In the genomic region with DNA sequence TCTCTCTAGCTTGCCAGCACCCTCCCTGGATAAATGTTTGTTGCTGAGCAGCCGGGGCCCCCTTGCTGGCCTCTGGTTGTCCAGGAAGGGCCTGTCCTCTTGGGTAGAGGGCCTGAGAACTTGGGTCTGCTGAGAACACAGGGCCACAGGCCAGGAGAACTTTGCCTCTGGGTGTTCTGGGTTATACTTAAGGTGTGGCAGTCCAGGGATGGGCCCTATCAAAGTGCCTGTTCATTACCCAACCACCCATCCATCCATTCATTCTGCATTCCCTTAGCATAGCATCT, we compare ENCODE assay signal across 8 mouse cellular contexts. TPM values are rescaled to one million over a fixed set of nuclear protein-coding genes. Genes with fewer than 3 reads are reported as not detected.
A peak's percentile ranks its signal among the peaks of the same experiment; 100 is the strongest.
DNase-seq lines count a peak whose midpoint lies in the region; ATAC-seq and TF ChIP-seq lines count a peak whose summit lies in the region.

No protein-coding gene starts in this region.

- 30% methylated on average over 1 of the region's 1 CpGs for WGBS in heart, embryonic 13.5 days
- WGBS in hindbrain, embryonic 10.5 days, result 70% methylated on average over 1 of the region's 1 CpGs
- 80% methylated on average over 1 of the region's 1 CpGs for WGBS in macrophage (ENCODE audit: missing documents)

- DNase-seq in heart, adult 11 months, result no peak
- no peak for DNase-seq in ES-E14 (ENCODE audit: low read depth, low spot score)
- no peak for DNase-seq in hindbrain, embryonic 10.5 days (ENCODE audit: low spot score)
- DNase-seq in frontal cortex, postnatal 36 days (ENCODE audit: low spot score in 2 of 2), result no peak
- no peak for DNase-seq in right cerebral cortex, postnatal 4 days

- H3K27me3 ChIP-seq in heart, embryonic 13.5 days (replicated peaks), result no peaks in the 10 kb centered on the region
- no peaks in the 10 kb centered on the region for H3K27me3 ChIP-seq in hindbrain, embryonic 10.5 days (ENCODE audit: insufficient read depth, poor library complexity, severe bottlenecking)

- H3K4me1 ChIP-seq in heart, embryonic 13.5 days, result peaks cover 25% of the 10 kb centered on the region
- peaks cover 3 to 15% of the 10 kb centered on the region in 2 experiments; a peak in 1 of 4 replicates for H3K4me1 ChIP-seq in ES-E14 (ENCODE audit: control insufficient read depth in 2 of 2, insufficient read depth in 2 of 2, low read length in 2 of 2, poor library complexity in 1 of 2)
- H3K4me1 ChIP-seq in hindbrain, embryonic 10.5 days (replicated peaks), result peaks cover 46% of the 10 kb centered on the region

- peak overlapping the region; percentile 92 for H3K4me2 ChIP-seq in heart, embryonic 13.5 days

- ATAC-seq in heart, embryonic 13.5 days (ENCODE audit: extremely low read depth, insufficient number of reproducible peaks, low FRiP score, low TSS enrichment), result no peak
- ATAC-seq in activated CD4-positive, CD25-positive, alpha-beta regulatory T cell, adult 4 months, result no peak

- peak overlapping the region; percentile 84 for H3K4me3 ChIP-seq in heart, embryonic 13.5 days
- peak overlapping the region; percentile 86 to 89 for H3K4me3 ChIP-seq in ES-E14 (ENCODE audit: insufficient read depth in 1 of 2, low read depth in 1 of 2, low read length in 2 of 2, poor library complexity in 1 of 2, severe bottlenecking in 1 of 2)
- peak overlapping the region; percentile 89 for H3K4me3 ChIP-seq in hindbrain, embryonic 10.5 days
- peak overlapping the region; percentile 55 for H3K4me3 ChIP-seq in macrophage (ENCODE audit: inconsistent target)

- peak overlapping the region; percentile 88 for H3K9ac ChIP-seq in heart, embryonic 13.5 days
- H3K9ac ChIP-seq in ES-E14 (ENCODE audit: insufficient read depth, low read depth, low read length, poor library complexity, severe bottlenecking), result no peak overlapping the region

- no peaks in the 10 kb centered on the region for H3K9me3 ChIP-seq in heart, embryonic 13.5 days
- no peaks in the 10 kb centered on the region for H3K9me3 ChIP-seq in ES-E14 (ENCODE audit: control insufficient read depth, insufficient read depth, low read depth, low read length)
- no peaks in the 10 kb centered on the region for H3K9me3 ChIP-seq in hindbrain, embryonic 10.5 days

- peaks cover 34% of the 10 kb centered on the region for H3K36me3 ChIP-seq in heart, embryonic 13.5 days
- H3K36me3 ChIP-seq in ES-E14 (ENCODE audit: control insufficient read depth, insufficient read depth, low read length, poor library complexity, severe bottlenecking) (peaks cover 12% of the 10 kb centered on the region), macrophage (ENCODE audit: inconsistent target) (peaks cover 19% of the 10 kb centered on the region; the same call in 1 of the 2 replicates)
- peaks cover 49% of the 10 kb centered on the region for H3K36me3 ChIP-seq in hindbrain, embryonic 10.5 days

- H3K79me2 ChIP-seq in macrophage (ENCODE audit: inconsistent target), result peaks cover 32% of the 10 kb centered on the region

- in situ Hi-C loops in ES-E14 (cut with MboI; ENCODE audit: low sequenced_read_pairs in 2 of 2, unreplicated experiment in 2 of 2), result no loop called here

- peak overlapping the region; percentile 92 for H3K27ac ChIP-seq in heart, embryonic 13.5 days (replicated peaks)
- H3K27ac ChIP-seq in ES-E14 (ENCODE audit: insufficient read depth, low read depth, low read length, poor library complexity, severe bottlenecking) (no peak overlapping the region), macrophage (peak overlapping the region; percentile 71)
- H3K27ac ChIP-seq in hindbrain, embryonic 10.5 days, result peak overlapping the region; percentile 93

TF ChIP-seq in ES-E14, 5 proteins besides CTCF, POLR2A, EP300 and RAD21:
- TF ChIP-seq ZNF384 (IDR thresholded peaks at IDR 0.05; ENCODE audit: low read depth, low read length), result no peak

RNA-seq across cellular contexts. Expression of a gene that starts 1.3 kb away (rescaled TPM):
- 18.8 and 23.2 TPM in 2 replicates for polyA plus RNA-seq in heart, embryonic 13.5 days (2015; fragmentation: Nextera tagmentation; extraction: Ambion mirVana)
- total RNA-seq in ES-E14 (2012; rRNA removed), result 55.6 and 87.0 TPM in 2 replicates
- 52.9 and 55.6 TPM in 2 replicates for polyA plus RNA-seq in hindbrain, embryonic 10.5 days (2016; fragmentation: Nextera tagmentation; extraction: Ambion mirVana)
- 10 to 100 TPM in 17 of 26 experiments, 1 to 10 TPM in 9; 2.1 to 42.4 (median 19.5) TPM for total RNA-seq in macrophage (2018; cell fraction: chromatin; rRNA removed)
- total RNA-seq in macrophage (2018; cell fraction: cytosol; rRNA removed), result 10 to 100 TPM in 23 of 26 experiments, 1 to 10 TPM in 3; 5.4 to 23.8 (median 16.5) TPM
- 10 to 100 TPM in 23 of 26 experiments, 1 to 10 TPM in 3; 4.6 to 53.0 (median 19.3) TPM for total RNA-seq in macrophage (2018; cell fraction: nucleus; rRNA removed)
- 18.7 to 21.3 TPM (median 18.7 TPM) in 3 replicates for polyA plus RNA-seq in macrophage (2018)
- polyA plus RNA-seq in activated CD4-positive, CD25-positive, alpha-beta regulatory T cell, adult 4 months (2017; shearing (Covaris generic)), result 10 to 100 TPM; 15.3 to 18.3 TPM

RNA-seq across cellular contexts. Expression of a gene that starts 22.3 kb away (rescaled TPM):
- 74.5 and 76.8 TPM in 2 replicates for polyA plus RNA-seq in heart, embryonic 13.5 days (2015; fragmentation: Nextera tagmentation; extraction: Ambion mirVana)
- total RNA-seq in ES-E14 (2012; rRNA removed), result 5.3 and 5.8 TPM in 2 replicates
- 22.4 and 26.7 TPM in 2 replicates for polyA plus RNA-seq in hindbrain, embryonic 10.5 days (2016; fragmentation: Nextera tagmentation; extraction: Ambion mirVana)
- total RNA-seq in macrophage (2018; cell fraction: chromatin; rRNA removed), result 10 to 100 TPM in 23 of 26 experiments, 1 to 10 TPM in 3; 5.1 to 67.3 (median 23.7) TPM
- 10 to 100 TPM; 28.0 to 69.0 (median 38.0) TPM for total RNA-seq in macrophage (2018; cell fraction: cytosol; rRNA removed)
- total RNA-seq in macrophage (2018; cell fraction: nucleus; rRNA removed), result 10 to 100 TPM in 25 of 26 experiments, 1 to 10 TPM in 1; 9.1 to 56.5 (median 24.8) TPM
- 37.2 to 68.4 TPM (median 59.5 TPM) in 3 replicates for polyA plus RNA-seq in macrophage (2018)
- 1 to 10 TPM; 2.9 to 3.5 TPM for polyA plus RNA-seq in activated CD4-positive, CD25-positive, alpha-beta regulatory T cell, adult 4 months (2017; shearing (Covaris generic))

RNA-seq across cellular contexts. Expression of a gene that starts 22.5 kb away (rescaled TPM):
- polyA plus RNA-seq in heart, embryonic 13.5 days (2015; fragmentation: Nextera tagmentation; extraction: Ambion mirVana), result 100.0 and 109 TPM in 2 replicates
- 97.9 and 103 TPM in 2 replicates for total RNA-seq in ES-E14 (2012; rRNA removed)
- 149 and 151 TPM in 2 replicates for polyA plus RNA-seq in hindbrain, embryonic 10.5 days (2016; fragmentation: Nextera tagmentation; extraction: Ambion mirVana)
- total RNA-seq in macrophage (2018; cell fraction: chromatin; rRNA removed), result 100 to 1,000 TPM in 11 of 26 experiments, 10 to 100 TPM in 15; 20.3 to 162 (median 87.2) TPM
- 100 to 1,000 TPM in 12 of 26 experiments, 10 to 100 TPM in 14; 72.0 to 130 (median 96.1) TPM for total RNA-seq in macrophage (2018; cell fraction: cytosol; rRNA removed)
- total RNA-seq in macrophage (2018; cell fraction: nucleus; rRNA removed), result 100 to 1,000 TPM in 12 of 26 experiments, 10 to 100 TPM in 14; 38.4 to 151 (median 88.4) TPM
- polyA plus RNA-seq in macrophage (2018), result 54.9 to 121 TPM (median 116 TPM) in 3 replicates
- polyA plus RNA-seq in activated CD4-positive, CD25-positive, alpha-beta regulatory T cell, adult 4 months (2017; shearing (Covaris generic)), result 10 to 100 TPM; 46.4 to 73.2 TPM

RNA-seq across cellular contexts. Expression of a gene that starts 29.3 kb away (rescaled TPM):
- polyA plus RNA-seq in heart, embryonic 13.5 days (2015; fragmentation: Nextera tagmentation; extraction: Ambion mirVana), result 28.9 and 31.4 TPM in 2 replicates
- total RNA-seq in ES-E14 (2012; rRNA removed), result 46.0 and 57.4 TPM in 2 replicates
- polyA plus RNA-seq in hindbrain, embryonic 10.5 days (2016; fragmentation: Nextera tagmentation; extraction: Ambion mirVana), result 29.7 and 33.6 TPM in 2 replicates
- 10 to 100 TPM in 18 of 26 experiments, 1 to 10 TPM in 8; 2.6 to 42.5 (median 15.0) TPM for total RNA-seq in macrophage (2018; cell fraction: chromatin; rRNA removed)
- total RNA-seq in macrophage (2018; cell fraction: cytosol; rRNA removed), result 1 to 10 TPM; 2.3 to 7.8 (median 4.8) TPM
- 10 to 100 TPM in 13 of 26 experiments, 1 to 10 TPM in 13; 2.4 to 26.8 (median 9.4) TPM for total RNA-seq in macrophage (2018; cell fraction: nucleus; rRNA removed)
- 2.4 to 7.5 TPM (median 4.1 TPM) in 3 replicates for polyA plus RNA-seq in macrophage (2018)
- 1 to 10 TPM; 1.3 to 7.4 TPM for polyA plus RNA-seq in activated CD4-positive, CD25-positive, alpha-beta regulatory T cell, adult 4 months (2017; shearing (Covaris generic))

RNA-seq across cellular contexts. Expression of a gene that starts 34.2 kb away (rescaled TPM):
- 122 and 124 TPM in 2 replicates for polyA plus RNA-seq in heart, embryonic 13.5 days (2015; fragmentation: Nextera tagmentation; extraction: Ambion mirVana)
- total RNA-seq in ES-E14 (2012; rRNA removed), result 64.8 and 90.3 TPM in 2 replicates
- 80.5 and 89.3 TPM in 2 replicates for polyA plus RNA-seq in hindbrain, embryonic 10.5 days (2016; fragmentation: Nextera tagmentation; extraction: Ambion mirVana)
- 100 to 1,000 TPM in 11 of 26 experiments, 10 to 100 TPM in 15; 25.4 to 161 (median 85.8) TPM for total RNA-seq in macrophage (2018; cell fraction: chromatin; rRNA removed)
- 10 to 100 TPM; 21.0 to 34.8 (median 27.6) TPM for total RNA-seq in macrophage (2018; cell fraction: cytosol; rRNA removed)
- total RNA-seq in macrophage (2018; cell fraction: nucleus; rRNA removed), result 10 to 100 TPM; 17.9 to 95.1 (median 49.4) TPM
- 24.8 to 34.0 TPM (median 33.1 TPM) in 3 replicates for polyA plus RNA-seq in macrophage (2018)
- 100 to 1,000 TPM in 1 of 2 experiments, 10 to 100 TPM in 1; 80.5 to 105 TPM for polyA plus RNA-seq in activated CD4-positive, CD25-positive, alpha-beta regulatory T cell, adult 4 months (2017; shearing (Covaris generic))
